Mouse (Mus musculus): Measurements from ENCODE around the gene Ablim1. TPM values are rescaled to one million over a fixed set of nuclear protein-coding genes. Genes with fewer than 3 reads are reported as not detected.

Ablim1 gene
- total RNA-seq, 4 experiments from 2014 or later: 450 to 472 (median 462) TPM

- no peak for DNase-seq (ENCODE audit: low spot score)
Measured at GRCm38 (mm10) chr19:57073450-57073849, 241.3 kb downstream of the Ablim1 start.

GRCm38 (mm10) chr19:57072756-57073155, 242.0 kb downstream of the Ablim1 start:
- DNase-seq (ENCODE audit: low spot score): no peak

GRCm38 (mm10) chr19:57067108-57067613, 247.6 kb downstream of the Ablim1 start:
- no peak for DNase-seq (ENCODE audit: low spot score)

- peak; percentile 84 for DNase-seq (ENCODE audit: low spot score)
Measured at GRCm38 (mm10) chr19:57066313-57066712, 248.4 kb downstream of the Ablim1 start.

- no peak for DNase-seq (ENCODE audit: low spot score)
Measured at GRCm38 (mm10) chr19:57062746-57063145, 252.0 kb downstream of the Ablim1 start.

GRCm38 (mm10) chr19:57059018-57059580, 255.6 kb downstream of the Ablim1 start:
- no peak for DNase-seq (ENCODE audit: low spot score)

- DNase-seq (ENCODE audit: low spot score): no peak
Measured at GRCm38 (mm10) chr19:57057568-57057967, 257.2 kb downstream of the Ablim1 start.

- DNase-seq (ENCODE audit: low spot score): no peak
Measured at GRCm38 (mm10) chr19:57055215-57056120, 259.3 kb downstream of the Ablim1 start.

- no peak for DNase-seq (ENCODE audit: low spot score)
Measured at GRCm38 (mm10) chr19:57052959-57053358, 261.8 kb downstream of the Ablim1 start.

- DNase-seq (ENCODE audit: low spot score): no peak
Measured at GRCm38 (mm10) chr19:57052016-57052415, 262.7 kb downstream of the Ablim1 start.

GRCm38 (mm10) chr19:57049592-57050090, 265.1 kb downstream of the Ablim1 start:
- DNase-seq (ENCODE audit: low spot score): no peak

GRCm38 (mm10) chr19:57047671-57048320, 266.9 kb downstream of the Ablim1 start:
- no peak for DNase-seq (ENCODE audit: low spot score)

GRCm38 (mm10) chr19:57039258-57039657, 275.5 kb downstream of the Ablim1 start:
- no peak for DNase-seq (ENCODE audit: low spot score)

- no peak for DNase-seq (ENCODE audit: low spot score)
Measured at GRCm38 (mm10) chr19:57036860-57037259, 277.9 kb downstream of the Ablim1 start.

- peak; percentile 55 for DNase-seq (ENCODE audit: low spot score)
Measured at GRCm38 (mm10) chr19:57031582-57031981, 283.1 kb downstream of the Ablim1 start.

- DNase-seq (ENCODE audit: low spot score): no peak
Measured at GRCm38 (mm10) chr19:57029461-57029860, 285.3 kb downstream of the Ablim1 start.

GRCm38 (mm10) chr19:57028327-57029179, 286.2 kb downstream of the Ablim1 start:
- DNase-seq (ENCODE audit: low spot score): peak; percentile 58

- DNase-seq (ENCODE audit: low spot score): no peak
Measured at GRCm38 (mm10) chr19:57026501-57026900, 288.2 kb downstream of the Ablim1 start.

- DNase-seq (ENCODE audit: low spot score): no peak
Measured at GRCm38 (mm10) chr19:57017785-57018179, 296.9 kb downstream of the Ablim1 start.

GRCm38 (mm10) chr19:57016995-57017784, 297.5 kb downstream of the Ablim1 start:
- DNase-seq (ENCODE audit: low spot score): no peak
